Mouse (Mus musculus): Measurements from ENCODE around the gene Bbs2. TPM values are rescaled to one million over a fixed set of nuclear protein-coding genes. Genes with fewer than 3 reads are reported as not detected.

Gene Bbs2
- polyA plus RNA-seq, 1 experiment from 2014 or later, result 17.2 TPM

- DNase-seq (ENCODE audit: low spot score) (no peak), ATAC-seq (ENCODE audit: insufficient number of reproducible peaks, low FRiP score, low TSS enrichment, low read depth) (no peak)
- H3K27me3 ChIP-seq (ENCODE audit: control insufficient read depth, insufficient read depth, low read length), result no peaks in the 10 kb centered on the region
- H3K27ac ChIP-seq (replicated peaks; ENCODE audit: low read depth, low read length), result no peak overlapping the region
- no peak overlapping the region for H3K4me2 ChIP-seq (ENCODE audit: low read depth, severe bottlenecking)
- no peak overlapping the region for H3K4me3 ChIP-seq (ENCODE audit: low read depth, low read length)
- WGBS, result 62% methylated on average over 6 of the region's 6 CpGs
- H3K9me3 ChIP-seq (ENCODE audit: control insufficient read depth, low read length), result no peaks in the 10 kb centered on the region
- H3K9ac ChIP-seq (ENCODE audit: low read length), result no peak overlapping the region
- no peaks in the 10 kb centered on the region for H3K36me3 ChIP-seq (ENCODE audit: control insufficient read depth, insufficient read depth, low read length)
- H3K4me1 ChIP-seq (ENCODE audit: control insufficient read depth, insufficient read depth, low read length), result no peaks in the 10 kb centered on the region
These were observed 11.9 kb upstream of the Bbs2 start for GRCm38 (mm10) chr8:94110526-94111177.

GRCm38 (mm10) chr8:94109835-94110234 lies 11.1 kb upstream of the Bbs2 start:
- WGBS, result 70% methylated on average over 5 of the region's 5 CpGs
- DNase-seq (ENCODE audit: low spot score) (no peak), ATAC-seq (ENCODE audit: insufficient number of reproducible peaks, low FRiP score, low TSS enrichment, low read depth) (no peak)
- no peaks in the 10 kb centered on the region for H3K9me3 ChIP-seq (ENCODE audit: control insufficient read depth, low read length)
- H3K27ac ChIP-seq (replicated peaks; ENCODE audit: low read depth, low read length), result no peak overlapping the region
- no peak overlapping the region for H3K4me3 ChIP-seq (ENCODE audit: low read depth, low read length)
- H3K4me1 ChIP-seq (ENCODE audit: control insufficient read depth, insufficient read depth, low read length), result no peaks in the 10 kb centered on the region
- no peaks in the 10 kb centered on the region for H3K27me3 ChIP-seq (ENCODE audit: control insufficient read depth, insufficient read depth, low read length)
- no peak overlapping the region for H3K9ac ChIP-seq (ENCODE audit: low read length)
- H3K36me3 ChIP-seq (ENCODE audit: control insufficient read depth, insufficient read depth, low read length), result no peaks in the 10 kb centered on the region
- H3K4me2 ChIP-seq (ENCODE audit: low read depth, severe bottlenecking), result no peak overlapping the region

GRCm38 (mm10) chr8:94109396-94109795 lies 10.7 kb upstream of the Bbs2 start:
- H3K9ac ChIP-seq (ENCODE audit: low read length), result no peak overlapping the region
- H3K4me1 ChIP-seq (ENCODE audit: control insufficient read depth, insufficient read depth, low read length), result no peaks in the 10 kb centered on the region
- H3K4me2 ChIP-seq (ENCODE audit: low read depth, severe bottlenecking), result no peak overlapping the region
- H3K36me3 ChIP-seq (ENCODE audit: control insufficient read depth, insufficient read depth, low read length), result no peaks in the 10 kb centered on the region
- no peaks in the 10 kb centered on the region for H3K9me3 ChIP-seq (ENCODE audit: control insufficient read depth, low read length)
- no peak for ATAC-seq (ENCODE audit: insufficient number of reproducible peaks, low FRiP score, low TSS enrichment, low read depth)
- no peak overlapping the region for H3K4me3 ChIP-seq (ENCODE audit: low read depth, low read length)
- DNase-seq (ENCODE audit: low spot score), result no peak
- 72% methylated on average over 6 of the region's 6 CpGs for WGBS
- no peak overlapping the region for H3K27ac ChIP-seq (replicated peaks; ENCODE audit: low read depth, low read length)
- H3K27me3 ChIP-seq (ENCODE audit: control insufficient read depth, insufficient read depth, low read length), result no peaks in the 10 kb centered on the region

GRCm38 (mm10) chr8:94107871-94108270 lies 9.1 kb upstream of the Bbs2 start:
- Histone ChIP-seq H3K36me3 (ENCODE audit: control insufficient read depth, insufficient read depth, low read length) (no peaks in the 10 kb centered on the region), H3K4me3 (ENCODE audit: low read depth, low read length) (no peak overlapping the region), H3K27me3 (ENCODE audit: control insufficient read depth, insufficient read depth, low read length) (no peaks in the 10 kb centered on the region), H3K4me2 (ENCODE audit: low read depth, severe bottlenecking) (no peak overlapping the region), H3K9ac (ENCODE audit: low read length) (no peak overlapping the region), H3K4me1 (ENCODE audit: control insufficient read depth, insufficient read depth, low read length) (no peaks in the 10 kb centered on the region), H3K9me3 (ENCODE audit: control insufficient read depth, low read length) (no peaks in the 10 kb centered on the region), H3K27ac (replicated peaks; ENCODE audit: low read depth, low read length) (no peak overlapping the region)
- no peak for ATAC-seq (ENCODE audit: insufficient number of reproducible peaks, low FRiP score, low TSS enrichment, low read depth)
- no peak for DNase-seq (ENCODE audit: low spot score)
- WGBS, result 66% methylated on average over 3 of the region's 3 CpGs

- H3K36me3 ChIP-seq (ENCODE audit: control insufficient read depth, insufficient read depth, low read length), result no peaks in the 10 kb centered on the region
- DNase-seq (ENCODE audit: low spot score), result no peak
- H3K9ac ChIP-seq (ENCODE audit: low read length), result no peak overlapping the region
- H3K4me3 ChIP-seq (ENCODE audit: low read depth, low read length), result no peak overlapping the region
- no peaks in the 10 kb centered on the region for H3K27me3 ChIP-seq (ENCODE audit: control insufficient read depth, insufficient read depth, low read length)
- H3K4me1 ChIP-seq (ENCODE audit: control insufficient read depth, insufficient read depth, low read length), result no peaks in the 10 kb centered on the region
- ATAC-seq (ENCODE audit: insufficient number of reproducible peaks, low FRiP score, low TSS enrichment, low read depth), result no peak
- no peak overlapping the region for H3K27ac ChIP-seq (replicated peaks; ENCODE audit: low read depth, low read length)
- no peaks in the 10 kb centered on the region for H3K9me3 ChIP-seq (ENCODE audit: control insufficient read depth, low read length)
- H3K4me2 ChIP-seq (ENCODE audit: low read depth, severe bottlenecking), result no peak overlapping the region
- WGBS, result 60% methylated on average over 5 of the region's 5 CpGs
These were observed 5.4 kb upstream of the Bbs2 start for GRCm38 (mm10) chr8:94104146-94104545.

GRCm38 (mm10) chr8:94098996-94099395 lies 268 bp upstream of the Bbs2 start:
- DNase-seq (ENCODE audit: low spot score) (peak; percentile 23), ATAC-seq (ENCODE audit: insufficient number of reproducible peaks, low FRiP score, low TSS enrichment, low read depth) (no peak)
- no peaks in the 10 kb centered on the region for H3K9me3 ChIP-seq (ENCODE audit: control insufficient read depth, low read length)
- peak overlapping the region; percentile 60; the same call in 1 of the 2 replicates for H3K4me3 ChIP-seq (ENCODE audit: low read depth, low read length)
- WGBS, result 56% methylated on average over 4 of the region's 4 CpGs
- H3K9ac ChIP-seq (ENCODE audit: low read length), result peak overlapping the region; percentile 72
- H3K36me3 ChIP-seq (ENCODE audit: control insufficient read depth, insufficient read depth, low read length), result no peaks in the 10 kb centered on the region
- peak overlapping the region; percentile 91; the same call in 1 of the 2 replicates for H3K27ac ChIP-seq (replicated peaks; ENCODE audit: low read depth, low read length)
- no peaks in the 10 kb centered on the region for H3K4me1 ChIP-seq (ENCODE audit: control insufficient read depth, insufficient read depth, low read length)
- no peaks in the 10 kb centered on the region for H3K27me3 ChIP-seq (ENCODE audit: control insufficient read depth, insufficient read depth, low read length)
- peak overlapping the region; percentile 58; the same call in 1 of the 2 replicates for H3K4me2 ChIP-seq (ENCODE audit: low read depth, severe bottlenecking)

DNA sequence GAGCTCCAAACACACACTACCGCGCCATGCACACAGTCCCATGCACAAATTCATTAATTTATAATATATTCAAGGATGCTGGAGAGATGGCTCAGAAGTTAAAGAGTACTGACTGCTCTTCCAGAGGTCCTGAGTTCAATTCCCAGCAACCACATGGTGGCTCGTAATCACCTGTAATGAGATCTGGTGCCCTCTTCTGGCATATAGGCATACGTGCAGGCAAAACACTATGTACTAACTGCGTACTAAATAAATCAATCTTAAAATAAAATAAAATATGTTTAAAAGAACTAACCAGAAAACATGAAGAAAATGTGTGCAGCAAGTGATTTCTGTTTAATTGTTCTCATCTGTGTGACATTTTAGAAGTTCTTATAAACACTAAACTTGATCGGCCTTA lies 4.4 kb downstream of the Bbs2 start:
- Histone ChIP-seq H3K4me2 (ENCODE audit: low read depth, severe bottlenecking) (no peak overlapping the region), H3K4me3 (ENCODE audit: low read depth, low read length) (no peak overlapping the region), H3K27me3 (ENCODE audit: control insufficient read depth, insufficient read depth, low read length) (no peaks in the 10 kb centered on the region), H3K27ac (replicated peaks; ENCODE audit: low read depth, low read length) (no peak overlapping the region), H3K9ac (ENCODE audit: low read length) (no peak overlapping the region), H3K4me1 (ENCODE audit: control insufficient read depth, insufficient read depth, low read length) (no peaks in the 10 kb centered on the region), H3K9me3 (ENCODE audit: control insufficient read depth, low read length) (no peaks in the 10 kb centered on the region), H3K36me3 (ENCODE audit: control insufficient read depth, insufficient read depth, low read length) (no peaks in the 10 kb centered on the region)
- 82% methylated on average over 6 of the region's 6 CpGs for WGBS
- no peak for DNase-seq (ENCODE audit: low spot score)
- ATAC-seq (ENCODE audit: insufficient number of reproducible peaks, low FRiP score, low TSS enrichment, low read depth), result no peak

GRCm38 (mm10) chr8:94092848-94093247 lies 5.9 kb downstream of the Bbs2 start:
- no peak overlapping the region for H3K4me2 ChIP-seq (ENCODE audit: low read depth, severe bottlenecking)
- 88% methylated on average over 9 of the region's 9 CpGs for WGBS
- no peaks in the 10 kb centered on the region for H3K4me1 ChIP-seq (ENCODE audit: control insufficient read depth, insufficient read depth, low read length)
- H3K4me3 ChIP-seq (ENCODE audit: low read depth, low read length), result no peak overlapping the region
- no peaks in the 10 kb centered on the region for H3K9me3 ChIP-seq (ENCODE audit: control insufficient read depth, low read length)
- DNase-seq (ENCODE audit: low spot score), result no peak
- no peaks in the 10 kb centered on the region for H3K36me3 ChIP-seq (ENCODE audit: control insufficient read depth, insufficient read depth, low read length)
- no peak for ATAC-seq (ENCODE audit: insufficient number of reproducible peaks, low FRiP score, low TSS enrichment, low read depth)
- no peaks in the 10 kb centered on the region for H3K27me3 ChIP-seq (ENCODE audit: control insufficient read depth, insufficient read depth, low read length)
- no peak overlapping the region for H3K9ac ChIP-seq (ENCODE audit: low read length)
- no peak overlapping the region for H3K27ac ChIP-seq (replicated peaks; ENCODE audit: low read depth, low read length)

DNA sequence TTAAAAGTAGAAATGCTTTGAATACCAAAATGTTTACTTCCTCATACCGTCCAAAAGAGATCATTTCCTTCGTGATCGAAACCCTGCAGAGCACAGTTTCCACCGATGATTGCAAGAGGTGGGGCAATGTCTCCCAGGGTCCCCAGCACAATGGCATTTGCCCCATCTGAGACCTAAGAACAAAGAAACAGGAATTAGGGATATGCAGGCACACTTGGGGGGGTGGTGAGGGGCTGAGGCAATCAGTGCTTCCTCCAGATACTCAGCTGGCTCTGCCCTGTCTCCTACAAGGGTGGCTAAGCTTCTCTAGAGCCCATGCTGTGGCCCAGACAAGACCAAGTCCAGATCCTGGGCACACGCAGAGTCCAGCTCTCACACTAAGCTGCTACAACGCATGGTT lies 9.0 kb downstream of the Bbs2 start:
- H3K4me1 ChIP-seq (ENCODE audit: control insufficient read depth, insufficient read depth, low read length), result no peaks in the 10 kb centered on the region
- no peak overlapping the region for H3K4me2 ChIP-seq (ENCODE audit: low read depth, severe bottlenecking)
- H3K9ac ChIP-seq (ENCODE audit: low read length), result no peak overlapping the region
- no peak overlapping the region for H3K27ac ChIP-seq (replicated peaks; ENCODE audit: low read depth, low read length)
- no peaks in the 10 kb centered on the region for H3K9me3 ChIP-seq (ENCODE audit: control insufficient read depth, low read length)
- no peaks in the 10 kb centered on the region for H3K36me3 ChIP-seq (ENCODE audit: control insufficient read depth, insufficient read depth, low read length)
- 75% methylated on average over 6 of the region's 6 CpGs for WGBS
- DNase-seq (ENCODE audit: low spot score) (no peak), ATAC-seq (ENCODE audit: insufficient number of reproducible peaks, low FRiP score, low TSS enrichment, low read depth) (no peak)
- no peaks in the 10 kb centered on the region for H3K27me3 ChIP-seq (ENCODE audit: control insufficient read depth, insufficient read depth, low read length)
- no peak overlapping the region for H3K4me3 ChIP-seq (ENCODE audit: low read depth, low read length)

Measured in limb, embryonic 11.5 days (tissue).